Mouse (Mus musculus) limb, embryonic 15.5 days (tissue): ENCODE measurements around the gene Nup93. TPM values are rescaled to one million over a fixed set of nuclear protein-coding genes. Genes with fewer than 3 reads are reported as not detected.

ENCODE experiments used
- ATAC-seq: fragments of 200-750 bp; cut with Nextera tagmentation; 2 replicates; pipeline ENCODE4 v1.8.0; 2017; ENCODE audit warnings: low read depth, moderate TSS enrichment; ENCODE audit not compliant: insufficient number of reproducible peaks, low FRiP score, low TSS enrichment
- H3K27ac ChIP-seq: fragments of 300-500 bp; sonication (generic); 2 replicates; pipeline ENCODE4 v1.5.1; 2015; ENCODE audit warnings: moderate library complexity, mild to moderate bottlenecking, inconsistent platforms
- H3K27me3 ChIP-seq: fragments of 300-500 bp; sonication (generic); 2 replicates; pipeline ENCODE4 v1.6.1; 2015; ENCODE audit warnings: inconsistent platforms
- H3K36me3 ChIP-seq: fragments of 300-500 bp; sonication (generic); 2 replicates; pipeline ENCODE4 v1.6.1; 2015; ENCODE audit warnings: inconsistent platforms
- H3K4me1 ChIP-seq: fragments of 300-500 bp; sonication (generic); 2 replicates; pipeline ENCODE4 v1.6.1; 2015; ENCODE audit warnings: inconsistent platforms
- H3K4me2 ChIP-seq: fragments of 300-500 bp; sonication (generic); 2 replicates; pipeline ENCODE4 v1.6.1; 2015; ENCODE audit warnings: mild to moderate bottlenecking, inconsistent platforms
- H3K4me3 ChIP-seq: fragments of 300-500 bp; sonication (generic); 2 replicates; pipeline ENCODE4 v1.5.1; 2015; ENCODE audit warnings: mild to moderate bottlenecking, inconsistent platforms
- H3K9ac ChIP-seq: fragments of 300-500 bp; sonication (generic); 2 replicates; pipeline ENCODE4 v1.6.1; 2015; ENCODE audit warnings: inconsistent platforms
- H3K9me3 ChIP-seq: fragments of 300-500 bp; sonication (generic); 2 replicates; pipeline ENCODE4 v1.6.1; 2016; ENCODE audit warnings: inconsistent platforms
- WGBS: fragments of 180-500 bp; shearing (Covaris S2); methylation state at CpG from one replicate; pipeline ENCODE4 v1.1.7; 2015; 5-methylcytosine and 5-hydroxymethylcytosine counted together
- polyA plus RNA-seq: library from polyadenylated mRNA; unstranded; fragments of >200 nt; fragmentation: Nextera tagmentation; extraction: Ambion mirVana; gene quantifications from 2 replicates; pipeline ENCODE4 v1.2.1, GENCODE M21; 2015

Gene Nup93
- polyA plus RNA-seq, 1 experiment from 2014 or later = 63.0 TPM

- peaks cover 12% of the 10 kb centered on the region; the same call in 1 of the 2 replicates for H3K27me3 ChIP-seq
- H3K9me3 ChIP-seq = no peaks in the 10 kb centered on the region
- H3K36me3 ChIP-seq = no peaks in the 10 kb centered on the region
- no peak overlapping the region for H3K4me3 ChIP-seq
- no peak overlapping the region for H3K27ac ChIP-seq
- no peak overlapping the region for H3K9ac ChIP-seq
- H3K4me2 ChIP-seq = no peak overlapping the region
- no peaks in the 10 kb centered on the region for H3K4me1 ChIP-seq
- ATAC-seq = no peak
- 50% methylated on average over 5 of the region's 5 CpGs for WGBS
Measured at GRCm38 (mm10) chr8:94333345-94333744, 119.0 kb downstream of the Nup93 start.

- Histone ChIP-seq H3K36me3 (no peaks in the 10 kb centered on the region), H3K9me3 (no peaks in the 10 kb centered on the region), H3K4me2 (no peak overlapping the region), H3K4me3 (no peak overlapping the region), H3K9ac (no peak overlapping the region), H3K4me1 (no peaks in the 10 kb centered on the region), H3K27me3 (no peaks in the 10 kb centered on the region), H3K27ac (no peak overlapping the region)
- 75% methylated on average over 8 of the region's 8 CpGs for WGBS
- no peak for ATAC-seq
Measured at GRCm38 (mm10) chr8:94337559-94337958, 123.2 kb downstream of the Nup93 start.

GRCm38 (mm10) chr8:94340796-94341195 lies 126.4 kb downstream of the Nup93 start:
- Histone ChIP-seq H3K27ac (no peak overlapping the region), H3K36me3 (no peaks in the 10 kb centered on the region), H3K9ac (no peak overlapping the region), H3K4me1 (no peaks in the 10 kb centered on the region), H3K4me3 (no peak overlapping the region), H3K27me3 (no peaks in the 10 kb centered on the region), H3K9me3 (no peaks in the 10 kb centered on the region), H3K4me2 (no peak overlapping the region)
- ATAC-seq = no peak
- 84% methylated on average over 7 of the region's 7 CpGs for WGBS

- Histone ChIP-seq H3K9ac (no peak overlapping the region), H3K27me3 (no peaks in the 10 kb centered on the region), H3K4me2 (no peak overlapping the region), H3K4me1 (no peaks in the 10 kb centered on the region), H3K27ac (no peak overlapping the region), H3K4me3 (no peak overlapping the region), H3K9me3 (no peaks in the 10 kb centered on the region), H3K36me3 (no peaks in the 10 kb centered on the region)
- WGBS = 85% methylated on average over 10 of the region's 10 CpGs
- ATAC-seq = no peak
Measured at GRCm38 (mm10) chr8:94342691-94343090, 128.3 kb downstream of the Nup93 start.

GRCm38 (mm10) chr8:94343290-94343689 lies 128.9 kb downstream of the Nup93 start:
- Histone ChIP-seq H3K4me2 (no peak overlapping the region), H3K4me1 (no peaks in the 10 kb centered on the region), H3K27ac (no peak overlapping the region), H3K9ac (no peak overlapping the region), H3K9me3 (no peaks in the 10 kb centered on the region), H3K36me3 (no peaks in the 10 kb centered on the region), H3K4me3 (no peak overlapping the region), H3K27me3 (no peaks in the 10 kb centered on the region)
- WGBS = 10% methylated on average over 6 of the region's 6 CpGs
- ATAC-seq = no peak

- H3K27ac ChIP-seq = no peak overlapping the region
- WGBS = 83% methylated on average over 11 of the region's 11 CpGs
- H3K4me3 ChIP-seq = no peak overlapping the region
- no peaks in the 10 kb centered on the region for H3K27me3 ChIP-seq
- no peaks in the 10 kb centered on the region for H3K9me3 ChIP-seq
- no peak overlapping the region for H3K4me2 ChIP-seq
- H3K4me1 ChIP-seq = no peaks in the 10 kb centered on the region
- no peak for ATAC-seq
- no peak overlapping the region for H3K9ac ChIP-seq
- no peaks in the 10 kb centered on the region for H3K36me3 ChIP-seq
Measured at GRCm38 (mm10) chr8:94343778-94344320, 129.5 kb downstream of the Nup93 start.

GRCm38 (mm10) chr8:94345657-94346056 lies 131.3 kb downstream of the Nup93 start:
- Histone ChIP-seq H3K4me2 (no peak overlapping the region), H3K27me3 (no peaks in the 10 kb centered on the region), H3K4me1 (no peaks in the 10 kb centered on the region), H3K9me3 (no peaks in the 10 kb centered on the region), H3K9ac (no peak overlapping the region), H3K4me3 (no peak overlapping the region), H3K27ac (no peak overlapping the region), H3K36me3 (no peaks in the 10 kb centered on the region)
- 87% methylated on average over 4 of the region's 4 CpGs for WGBS
- ATAC-seq = no peak

- WGBS = 94% methylated on average over 13 of the region's 13 CpGs
Measured at GRCm38 (mm10) chr8:94346264-94346663, 131.9 kb downstream of the Nup93 start.

GRCm38 (mm10) chr8:94348425-94348824 lies 134.1 kb downstream of the Nup93 start:
- Histone ChIP-seq H3K4me2 (no peak overlapping the region), H3K4me3 (no peak overlapping the region), H3K27me3 (no peaks in the 10 kb centered on the region; the same call in 1 of the 2 replicates), H3K9me3 (no peaks in the 10 kb centered on the region), H3K4me1 (no peaks in the 10 kb centered on the region), H3K36me3 (no peaks in the 10 kb centered on the region), H3K9ac (no peak overlapping the region), H3K27ac (no peak overlapping the region)
- 68% methylated on average over 9 of the region's 9 CpGs for WGBS
- ATAC-seq = no peak; the same call in 1 of the 2 replicates

More at GRCm38 (mm10) chr8:94346264-94346663, 131.9 kb downstream of the Nup93 start:
- Histone ChIP-seq H3K4me2 (no peak overlapping the region), H3K27me3 (no peaks in the 10 kb centered on the region; the same call in 1 of the 2 replicates), H3K9me3 (no peaks in the 10 kb centered on the region), H3K36me3 (no peaks in the 10 kb centered on the region), H3K4me1 (no peaks in the 10 kb centered on the region), H3K4me3 (no peak overlapping the region), H3K9ac (no peak overlapping the region), H3K27ac (no peak overlapping the region)
- no peak for ATAC-seq

GRCm38 (mm10) chr8:94354069-94354531 lies 139.7 kb downstream of the Nup93 start:
- ATAC-seq = no peak
- no peaks in the 10 kb centered on the region for H3K36me3 ChIP-seq
- peaks cover 5% of the 10 kb centered on the region; the same call in 1 of the 2 replicates for H3K4me1 ChIP-seq
- H3K27ac ChIP-seq = no peak overlapping the region
- H3K4me2 ChIP-seq = no peak overlapping the region
- H3K9ac ChIP-seq = no peak overlapping the region
- no peaks in the 10 kb centered on the region for H3K9me3 ChIP-seq
- H3K4me3 ChIP-seq = no peak overlapping the region
- H3K27me3 ChIP-seq = no peaks in the 10 kb centered on the region; the same call in 1 of the 2 replicates
- 74% methylated on average over 7 of the region's 7 CpGs for WGBS

GRCm38 (mm10) chr8:94354571-94354970 lies 140.2 kb downstream of the Nup93 start:
- Histone ChIP-seq H3K9ac (no peak overlapping the region), H3K27me3 (no peaks in the 10 kb centered on the region; the same call in 1 of the 2 replicates), H3K27ac (no peak overlapping the region), H3K36me3 (no peaks in the 10 kb centered on the region), H3K4me1 (peaks cover 5% of the 10 kb centered on the region; the same call in 1 of the 2 replicates), H3K4me2 (no peak overlapping the region), H3K9me3 (no peaks in the 10 kb centered on the region), H3K4me3 (no peak overlapping the region)
- 55% methylated on average over 4 of the region's 4 CpGs for WGBS
- ATAC-seq = no peak

GRCm38 (mm10) chr8:94357220-94357619 lies 142.9 kb downstream of the Nup93 start:
- no peak overlapping the region for H3K4me2 ChIP-seq
- 74% methylated on average over 6 of the region's 6 CpGs for WGBS
- no peaks in the 10 kb centered on the region for H3K36me3 ChIP-seq
- no peak overlapping the region for H3K27ac ChIP-seq
- no peaks in the 10 kb centered on the region for H3K27me3 ChIP-seq
- H3K9me3 ChIP-seq = no peaks in the 10 kb centered on the region
- H3K4me1 ChIP-seq = peaks cover 5% of the 10 kb centered on the region; the same call in 1 of the 2 replicates
- H3K9ac ChIP-seq = no peak overlapping the region
- no peak for ATAC-seq
- H3K4me3 ChIP-seq = no peak overlapping the region
